Mouse (Mus musculus) midbrain, embryonic 15.5 days (tissue): ENCODE results near the gene Sec63. TPM values are rescaled to one million over a fixed set of nuclear protein-coding genes. Genes with fewer than 3 reads are reported as not detected.

ENCODE experiments used
- ATAC-seq: fragments of 200-750 bp; cut with Nextera tagmentation; replicated peaks from 2 replicates; pipeline ENCODE4 v1.8.0; 2017; ENCODE audit warnings: moderate TSS enrichment
- H3K27ac ChIP-seq: fragments of 300-500 bp; sonication (generic); 2 replicates; pipeline ENCODE4 v1.5.1; 2015; ENCODE audit warnings: mild to moderate bottlenecking, inconsistent platforms
- H3K27me3 ChIP-seq: fragments of 300-500 bp; sonication (generic); replicated peaks from 2 replicates; pipeline ENCODE4 v1.6.1; 2015; ENCODE audit warnings: inconsistent platforms
- H3K36me3 ChIP-seq: fragments of 300-500 bp; sonication (generic); replicated peaks from 2 replicates; pipeline ENCODE4 v1.6.1; 2015; ENCODE audit warnings: inconsistent platforms
- H3K4me1 ChIP-seq: fragments of 300-500 bp; sonication (generic); 2 replicates; pipeline ENCODE4 v1.6.1; 2015; ENCODE audit warnings: inconsistent platforms
- H3K4me2 ChIP-seq: fragments of 300-500 bp; sonication (generic); 2 replicates; pipeline ENCODE4 v1.6.1; 2015; ENCODE audit warnings: inconsistent platforms, mild to moderate bottlenecking, moderate library complexity
- H3K4me3 ChIP-seq: fragments of 300-500 bp; sonication (generic); 2 replicates; pipeline ENCODE4 v1.5.1; 2015; ENCODE audit warnings: mild to moderate bottlenecking, inconsistent platforms
- H3K9ac ChIP-seq: fragments of 300-500 bp; sonication (generic); 2 replicates; pipeline ENCODE4 v1.6.1; 2015; ENCODE audit warnings: mild to moderate bottlenecking, inconsistent platforms
- H3K9me3 ChIP-seq: fragments of 300-500 bp; sonication (generic); 2 replicates; pipeline ENCODE4 v1.6.1; 2016; ENCODE audit warnings: inconsistent platforms
- WGBS: fragments of 180-500 bp; shearing (Covaris S2); methylation state at CpG from one replicate; pipeline ENCODE4 v1.1.7; 2015; ENCODE audit warnings: mixed read lengths; 5-methylcytosine and 5-hydroxymethylcytosine counted together
- polyA plus RNA-seq: library from polyadenylated mRNA; unstranded; fragments of >200 nt; fragmentation: Nextera tagmentation; extraction: Ambion mirVana; gene quantifications from 2 replicates; pipeline ENCODE4 v1.2.1, GENCODE M21; 2015

The Sec63 gene
- polyA plus RNA-seq, 1 experiment from 2014 or later, result 19.5 TPM

- under 1% methylated on average over 66 of the region's 66 CpGs for WGBS
- ATAC-seq, result peak; percentile 67
- Histone ChIP-seq H3K36me3 (no peaks in the 10 kb centered on the region), H3K9me3 (no peaks in the 10 kb centered on the region), H3K27ac (peak overlapping the region; percentile 94), H3K27me3 (no peaks in the 10 kb centered on the region), H3K4me1 (peaks cover 31% of the 10 kb centered on the region), H3K9ac (peak overlapping the region; percentile 77), H3K4me3 (peak overlapping the region; percentile 53), H3K4me2 (peak overlapping the region; percentile 85)
These were observed 789 bp downstream of the Sec63 start for GRCm38 (mm10) chr10:42761901-42762669.

DNA sequence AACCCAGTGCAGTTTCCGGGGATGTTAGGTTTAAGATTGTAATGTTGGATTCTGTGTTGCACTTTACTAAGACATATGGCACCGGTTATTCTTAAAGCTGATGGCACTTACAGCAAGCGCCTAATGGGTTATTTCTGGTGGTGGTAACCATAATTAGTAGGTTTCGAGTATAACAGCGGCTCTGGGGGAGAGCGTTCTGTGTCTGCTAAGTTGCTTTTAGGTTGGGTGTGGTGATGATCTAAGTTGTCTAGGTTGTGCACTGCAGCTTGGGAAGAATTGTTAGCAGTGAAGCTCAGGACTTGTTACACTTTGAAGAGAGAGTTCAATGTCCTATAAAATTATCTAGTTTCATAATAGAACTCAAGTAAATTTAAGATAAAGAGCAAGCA is 1.4 kb downstream of the Sec63 start:
- Histone ChIP-seq H3K27me3 (no peaks in the 10 kb centered on the region), H3K9ac (peak overlapping the region; percentile 77), H3K9me3 (no peaks in the 10 kb centered on the region), H3K27ac (peak overlapping the region; percentile 94), H3K4me1 (peaks cover 31% of the 10 kb centered on the region), H3K4me3 (peak overlapping the region; percentile 53), H3K4me2 (peak overlapping the region; percentile 85), H3K36me3 (no peaks in the 10 kb centered on the region)
- WGBS, result under 1% methylated on average over 6 of the region's 6 CpGs
- no peak for ATAC-seq

DNA sequence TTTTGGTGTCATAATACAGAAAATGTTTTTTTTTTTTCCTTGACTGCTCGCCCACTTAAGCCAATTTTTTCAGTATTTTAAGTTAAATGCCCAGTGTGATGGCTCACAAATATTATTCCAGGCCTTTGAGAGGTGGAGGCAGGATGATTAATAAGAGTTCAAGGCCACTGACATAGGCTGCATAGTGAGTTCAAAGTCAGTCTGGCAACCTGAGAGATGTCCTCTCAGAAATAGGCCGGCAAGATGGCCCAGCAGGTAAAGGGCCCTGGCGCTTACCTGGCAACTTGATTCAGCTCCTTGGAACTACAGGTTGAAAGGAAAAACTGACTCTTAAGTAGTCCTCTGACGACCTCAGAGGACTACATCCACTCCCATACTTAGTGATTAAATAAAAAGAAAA is 1.9 kb downstream of the Sec63 start:
- H3K4me2 ChIP-seq, result peak overlapping the region; percentile 85
- no peak for ATAC-seq
- no peak overlapping the region for H3K9ac ChIP-seq
- H3K27me3 ChIP-seq, result no peaks in the 10 kb centered on the region
- H3K27ac ChIP-seq, result no peak overlapping the region
- H3K9me3 ChIP-seq, result no peaks in the 10 kb centered on the region
- peak overlapping the region; percentile 53 for H3K4me3 ChIP-seq
- peaks cover 31% of the 10 kb centered on the region for H3K4me1 ChIP-seq
- 44% methylated on average over 4 of the region's 4 CpGs for WGBS
- H3K36me3 ChIP-seq, result no peaks in the 10 kb centered on the region

DNA sequence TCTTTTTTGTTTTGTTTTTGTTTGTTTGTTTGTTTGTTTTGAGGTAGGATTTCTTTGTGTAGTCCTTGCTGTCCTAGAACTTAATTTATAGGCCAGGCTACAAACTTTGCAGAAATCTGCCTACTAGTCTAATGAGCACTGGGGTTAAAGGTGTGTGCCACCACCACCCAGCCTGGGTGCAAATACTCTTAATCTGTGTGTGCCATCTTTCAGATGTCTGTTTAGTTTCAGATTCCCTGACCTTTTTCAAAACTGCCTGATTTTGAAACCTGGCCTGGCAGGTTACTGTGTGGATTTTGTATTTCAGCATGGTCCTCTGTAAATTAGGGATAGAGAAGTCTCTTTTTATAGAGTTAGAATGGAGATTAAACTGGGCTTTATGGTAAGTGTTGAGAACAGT is 4.0 kb downstream of the Sec63 start:
- no peak overlapping the region for H3K4me3 ChIP-seq
- H3K9ac ChIP-seq, result no peak overlapping the region
- no peaks in the 10 kb centered on the region for H3K9me3 ChIP-seq
- no peak for ATAC-seq
- no peak overlapping the region for H3K4me2 ChIP-seq
- H3K4me1 ChIP-seq, result peaks cover 31% of the 10 kb centered on the region
- H3K27ac ChIP-seq, result no peak overlapping the region
- no peaks in the 10 kb centered on the region for H3K36me3 ChIP-seq
- H3K27me3 ChIP-seq, result no peaks in the 10 kb centered on the region

DNA sequence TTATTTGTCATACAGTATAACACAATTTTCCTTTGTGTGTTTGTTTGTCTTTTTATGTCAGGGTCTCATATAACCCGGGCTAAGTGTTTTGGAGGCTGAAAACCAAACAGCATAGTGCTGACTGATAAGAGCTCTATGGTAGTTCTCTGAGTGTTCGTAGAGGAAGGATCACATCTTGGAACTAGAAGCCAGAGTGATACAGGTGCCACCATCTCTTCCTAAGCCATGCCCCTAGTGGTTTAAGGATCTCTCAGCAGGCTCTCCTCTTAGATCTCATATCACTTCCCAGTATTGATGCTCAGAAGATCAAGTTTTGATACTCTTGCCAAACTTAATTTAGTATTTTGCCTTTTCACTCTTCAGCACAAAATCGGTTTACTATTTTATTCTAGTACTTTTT is 14.2 kb downstream of the Sec63 start:
- ATAC-seq, result no peak
- Histone ChIP-seq H3K9ac (no peak overlapping the region), H3K36me3 (no peaks in the 10 kb centered on the region), H3K4me1 (no peaks in the 10 kb centered on the region), H3K9me3 (no peaks in the 10 kb centered on the region), H3K27me3 (no peaks in the 10 kb centered on the region), H3K4me2 (no peak overlapping the region), H3K27ac (no peak overlapping the region), H3K4me3 (no peak overlapping the region)
- 88% methylated on average over 3 of the region's 3 CpGs for WGBS

DNA sequence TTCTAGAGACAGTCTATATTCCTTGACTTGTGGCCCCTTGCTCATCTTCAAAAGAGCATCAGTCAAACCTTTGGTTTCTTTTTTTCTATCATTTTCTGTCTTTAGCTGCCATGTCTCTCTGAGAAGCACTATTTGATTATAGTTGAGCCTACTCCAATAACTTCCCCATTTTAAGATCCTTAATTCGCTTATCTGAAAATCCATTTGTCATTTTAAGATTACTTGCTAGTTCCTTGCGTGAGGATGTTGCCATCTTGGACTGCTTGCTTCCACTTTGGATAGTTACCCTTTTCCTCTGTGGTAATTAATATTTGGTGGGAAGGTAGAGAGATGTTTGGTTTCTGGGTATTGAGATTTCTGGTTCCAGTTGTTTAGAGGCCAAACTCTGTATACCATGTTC is 19.5 kb downstream of the Sec63 start:
- H3K27me3 ChIP-seq, result no peaks in the 10 kb centered on the region
- H3K9ac ChIP-seq, result no peak overlapping the region
- no peak overlapping the region for H3K27ac ChIP-seq
- H3K4me2 ChIP-seq, result no peak overlapping the region
- ATAC-seq, result no peak
- H3K4me1 ChIP-seq, result no peaks in the 10 kb centered on the region
- no peak overlapping the region for H3K4me3 ChIP-seq
- no peaks in the 10 kb centered on the region for H3K9me3 ChIP-seq
- 90% methylated on average over 2 of the region's 2 CpGs for WGBS
- H3K36me3 ChIP-seq, result no peaks in the 10 kb centered on the region; the same call in 1 of the 2 replicates

GRCm38 (mm10) chr10:42781672-42782071 is 20.4 kb downstream of the Sec63 start:
- H3K36me3 ChIP-seq, result no peaks in the 10 kb centered on the region; the same call in 1 of the 2 replicates
- no peak overlapping the region for H3K9ac ChIP-seq
- no peak overlapping the region for H3K4me2 ChIP-seq
- no peak overlapping the region for H3K4me3 ChIP-seq
- H3K27me3 ChIP-seq, result no peaks in the 10 kb centered on the region
- H3K9me3 ChIP-seq, result no peaks in the 10 kb centered on the region
- H3K4me1 ChIP-seq, result no peaks in the 10 kb centered on the region
- no peak overlapping the region for H3K27ac ChIP-seq
- WGBS, result 80% methylated on average over 3 of the region's 3 CpGs
- ATAC-seq, result no peak

GRCm38 (mm10) chr10:42800922-42801321 is 39.6 kb downstream of the Sec63 start:
- no peak overlapping the region for H3K4me2 ChIP-seq
- no peak for ATAC-seq
- no peaks in the 10 kb centered on the region for H3K27me3 ChIP-seq
- WGBS, result 60% methylated on average over 3 of the region's 3 CpGs
- no peak overlapping the region for H3K9ac ChIP-seq
- H3K36me3 ChIP-seq, result peaks cover 21% of the 10 kb centered on the region; the same call in 1 of the 2 replicates
- H3K4me3 ChIP-seq, result no peak overlapping the region
- no peaks in the 10 kb centered on the region for H3K9me3 ChIP-seq
- H3K4me1 ChIP-seq, result no peaks in the 10 kb centered on the region
- H3K27ac ChIP-seq, result no peak overlapping the region

DNA sequence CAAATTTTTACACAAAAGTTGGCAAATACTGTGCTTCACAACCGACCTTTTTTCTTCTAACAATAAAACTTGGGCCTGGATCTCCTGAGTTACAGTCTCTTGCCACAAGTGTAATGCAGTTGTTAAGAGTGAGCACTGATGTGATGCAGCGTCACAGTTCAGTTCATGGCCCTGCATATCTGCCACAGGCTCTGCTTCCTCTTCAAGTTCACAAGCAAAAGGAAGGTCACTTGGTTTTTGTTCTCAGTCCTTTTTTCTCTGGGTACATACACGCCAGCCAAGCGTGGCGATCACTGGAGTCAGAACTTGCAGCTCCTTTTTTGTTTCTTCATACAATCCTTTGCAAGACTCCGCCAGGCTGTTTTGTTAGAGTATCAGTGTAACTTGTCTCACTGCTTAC is 64.6 kb downstream of the Sec63 start:
- Histone ChIP-seq H3K27me3 (no peaks in the 10 kb centered on the region), H3K9me3 (no peaks in the 10 kb centered on the region), H3K36me3 (peaks cover 25% of the 10 kb centered on the region), H3K4me2 (no peak overlapping the region), H3K9ac (no peak overlapping the region), H3K27ac (no peak overlapping the region), H3K4me3 (no peak overlapping the region), H3K4me1 (no peaks in the 10 kb centered on the region)
- WGBS, result 57% methylated on average over 6 of the region's 6 CpGs
- no peak for ATAC-seq

GRCm38 (mm10) chr10:42827155-42827554 is 65.9 kb downstream of the Sec63 start:
- no peak for ATAC-seq
- Histone ChIP-seq H3K4me3 (no peak overlapping the region), H3K9me3 (no peaks in the 10 kb centered on the region), H3K27me3 (no peaks in the 10 kb centered on the region), H3K9ac (no peak overlapping the region), H3K27ac (no peak overlapping the region), H3K4me2 (no peak overlapping the region), H3K36me3 (peaks cover 25% of the 10 kb centered on the region), H3K4me1 (0 out of 2 replicates have a peak, but pooled peaks cover 4% of the 10 kb centered on the region)
- 73% methylated on average over 5 of the region's 5 CpGs for WGBS

- Histone ChIP-seq H3K4me3 (no peak overlapping the region), H3K27ac (no peak overlapping the region), H3K36me3 (peaks cover 15% of the 10 kb centered on the region), H3K27me3 (no peaks in the 10 kb centered on the region), H3K9me3 (no peaks in the 10 kb centered on the region), H3K4me2 (no peak overlapping the region), H3K9ac (no peak overlapping the region), H3K4me1 (peaks cover 9% of the 10 kb centered on the region)
- no peak for ATAC-seq
- 90% methylated on average over 2 of the region's 2 CpGs for WGBS
These were observed 68.7 kb downstream of the Sec63 start for GRCm38 (mm10) chr10:42830007-42830406.

DNA sequence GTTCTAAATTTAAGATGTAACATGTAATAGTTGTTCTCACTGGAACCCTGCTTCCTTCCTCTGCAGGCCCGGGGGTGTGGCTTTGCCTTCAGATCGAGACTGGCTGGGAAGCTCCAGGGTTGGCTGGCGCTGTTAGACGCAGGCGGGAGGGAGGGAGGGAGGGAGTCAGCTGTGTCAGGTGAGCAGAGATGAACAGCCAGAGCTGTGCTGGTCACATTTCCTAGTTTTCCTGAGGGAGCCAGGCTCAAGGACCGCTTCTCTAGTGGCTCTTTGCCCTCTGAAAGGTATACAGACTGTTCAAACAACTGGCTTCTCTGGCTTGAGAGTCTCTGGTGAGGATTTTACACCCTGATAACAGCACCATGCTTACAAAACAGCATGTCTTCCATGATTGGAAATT is 69.1 kb downstream of the Sec63 start:
- H3K36me3 ChIP-seq, result peaks cover 13% of the 10 kb centered on the region
- no peaks in the 10 kb centered on the region for H3K27me3 ChIP-seq
- WGBS, result 64% methylated on average over 6 of the region's 6 CpGs

DNA sequence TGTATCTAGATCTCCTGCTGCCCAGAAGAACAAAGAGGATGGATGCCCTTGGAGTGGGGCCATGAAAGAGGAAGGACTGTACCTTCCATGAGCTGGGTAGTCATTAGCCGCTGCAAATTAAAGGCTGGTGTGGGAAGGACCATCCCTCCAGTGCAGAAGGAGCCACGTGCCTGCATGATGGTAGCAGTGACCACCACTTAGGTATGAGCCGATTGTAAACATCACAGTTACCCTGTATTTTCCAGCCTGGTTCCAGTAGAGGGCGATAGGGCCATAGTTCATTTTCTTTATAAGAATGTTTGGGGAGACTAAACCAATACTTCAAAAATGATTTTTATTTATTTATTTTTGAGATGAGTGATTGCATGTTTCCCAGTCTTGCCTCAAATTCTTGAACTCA is 71.4 kb downstream of the Sec63 start:
- Histone ChIP-seq H3K27me3 (no peaks in the 10 kb centered on the region), H3K9ac (no peak overlapping the region), H3K27ac (no peak overlapping the region), H3K4me2 (no peak overlapping the region), H3K9me3 (no peaks in the 10 kb centered on the region), H3K4me3 (no peak overlapping the region), H3K4me1 (peaks cover 9% of the 10 kb centered on the region), H3K36me3 (peaks cover 16% of the 10 kb centered on the region)
- peak; percentile 40; the same call in 1 of the 2 replicates for ATAC-seq
- 33% methylated on average over 4 of the region's 4 CpGs for WGBS

More for the DNA sequence above, 69.1 kb downstream of the Sec63 start:
- Histone ChIP-seq H3K4me2 (no peak overlapping the region), H3K4me3 (no peak overlapping the region), H3K9ac (no peak overlapping the region), H3K9me3 (no peaks in the 10 kb centered on the region), H3K4me1 (peaks cover 9% of the 10 kb centered on the region), H3K27ac (no peak overlapping the region)
- ATAC-seq, result no peak
